Mouse (Mus musculus) bone marrow, adult 2 months (tissue): Measurements from ENCODE around the gene Ephb1.

Experiments
- CTCF ChIP-seq: fragments of 200-500 bp; IDR thresholded peaks from 2 replicates; pipeline ENCODE4 v1.5.1; 2011; ENCODE audit warnings: low read length, control low read depth; ENCODE audit not compliant: control insufficient read depth, insufficient read depth
- POLR2A ChIP-seq: fragments of 200-500 bp; IDR thresholded peaks from 2 replicates; pipeline ENCODE4 v1.6.1; 2011; ENCODE audit warnings: low read depth, mild to moderate bottlenecking, control low read depth, low read length, borderline replicate concordance; ENCODE audit not compliant: control insufficient read depth

DNA sequence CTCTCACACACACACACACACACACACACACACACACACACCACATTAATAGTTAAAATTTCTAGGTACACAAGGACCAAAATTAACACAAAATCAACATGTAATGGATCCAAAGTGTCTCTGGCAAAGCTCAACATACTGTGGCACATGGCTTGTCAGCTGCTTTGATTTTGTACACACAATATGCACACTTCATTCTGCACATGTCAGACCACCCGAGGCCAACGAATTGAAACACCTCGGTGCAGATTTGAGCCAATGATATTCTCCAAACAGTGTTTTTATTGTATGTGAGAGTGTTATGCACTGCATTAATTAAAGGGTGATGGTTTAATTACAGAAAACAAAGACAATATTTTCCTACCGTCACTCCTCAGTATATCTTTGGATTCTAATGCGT lies 152.6 kb downstream of the Ephb1 start:
- TF ChIP-seq POLR2A (no peak), CTCF (no peak)
